Mouse (Mus musculus) right cerebral cortex, postnatal 14 days (tissue): ENCODE data around the gene Golga5.

ENCODE experiments used
- DNase-seq: peaks from one replicate; pipeline ENCODE4 v3.0.0; 2022

Gene Golga5

GRCm38 (mm10) chr12:102468894-102469764 lies at the start of gene Golga5:
Gene Golga5 (plus strand): TSS chr12:102469135.
- peak; percentile 97 for DNase-seq

GRCm38 (mm10) chr12:102419544-102419943 lies 49.4 kb upstream of the Golga5 start:
- peak; percentile 28 for DNase-seq

DNA sequence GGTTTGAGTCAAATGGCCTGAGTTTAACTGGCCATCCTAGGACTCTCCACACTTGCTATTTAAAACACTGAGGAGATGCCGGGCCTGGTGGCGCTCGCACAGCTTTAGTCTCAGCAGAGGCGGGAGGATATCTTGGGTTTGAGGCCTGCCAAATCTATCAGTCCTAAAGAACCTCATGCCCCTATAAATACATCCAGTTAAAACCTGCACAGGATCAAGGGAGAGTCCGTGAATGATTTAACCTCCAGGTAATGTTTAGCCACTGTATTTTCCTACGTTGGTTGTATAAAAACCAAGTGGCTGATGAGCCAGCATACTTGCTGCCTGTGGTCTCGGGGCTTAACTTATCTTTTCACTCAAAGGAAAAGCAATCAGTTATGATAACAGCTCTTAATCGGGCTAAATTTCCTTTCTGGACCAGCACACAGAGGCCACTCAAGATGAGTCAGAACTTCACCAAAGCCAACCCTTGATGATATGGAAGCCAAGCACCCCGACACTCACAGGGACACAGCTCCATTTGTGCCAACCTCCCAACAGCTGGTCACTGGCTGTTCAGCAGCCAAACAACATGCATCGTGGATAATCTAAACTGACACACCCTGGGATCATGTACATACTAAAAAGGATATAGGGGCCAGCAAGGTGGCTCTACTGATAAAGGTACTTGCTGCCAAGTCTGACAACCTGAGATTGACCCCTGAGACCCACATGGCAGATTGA lies 48.6 kb upstream of the Golga5 start:
- no peak for DNase-seq

DNA sequence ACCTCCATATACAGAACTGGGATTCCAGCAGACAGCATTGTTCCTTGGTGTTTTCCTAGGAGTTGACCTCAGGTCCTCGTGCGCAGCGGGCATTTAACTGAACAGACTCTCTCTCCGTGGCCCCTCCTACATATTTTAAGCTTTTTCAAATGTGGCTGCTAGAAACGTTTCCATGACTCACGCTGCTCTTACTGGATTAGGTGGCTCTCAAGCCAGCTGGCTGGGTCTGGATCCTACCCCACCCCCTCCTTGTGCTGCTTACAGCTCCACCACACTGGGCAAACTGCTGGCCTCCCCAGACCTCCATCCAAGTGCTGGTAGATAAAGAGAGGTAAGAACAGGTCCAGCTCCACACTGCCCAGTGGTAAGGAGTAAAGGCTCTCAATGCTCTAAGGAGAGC lies 46.9 kb upstream of the Golga5 start:
- DNase-seq, result peak; percentile 39

GRCm38 (mm10) chr12:102422623-102423320 lies 46.2 kb upstream of the Golga5 start:
- no peak for DNase-seq

GRCm38 (mm10) chr12:102423625-102424024 lies 45.3 kb upstream of the Golga5 start:
- DNase-seq, result no peak

DNA sequence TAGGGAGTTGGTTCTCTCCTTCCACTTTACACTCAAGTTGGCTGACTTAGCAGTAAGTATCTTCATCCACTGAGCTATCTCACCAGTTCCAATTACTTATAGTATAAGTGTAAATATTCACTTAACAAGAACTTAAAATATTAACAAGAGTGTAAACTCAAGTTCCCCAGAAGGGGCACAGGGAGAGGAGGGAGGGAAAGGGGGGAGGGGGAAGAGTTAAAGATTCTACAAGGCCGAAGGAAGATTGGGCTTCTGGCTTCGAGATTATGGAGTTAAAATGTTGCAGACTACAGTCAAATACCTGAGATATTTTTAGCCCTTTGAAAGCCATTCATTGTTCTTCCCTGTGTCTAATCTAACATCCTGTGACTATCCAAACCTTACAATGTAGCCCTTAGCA lies 44.5 kb upstream of the Golga5 start:
- no peak for DNase-seq

DNA sequence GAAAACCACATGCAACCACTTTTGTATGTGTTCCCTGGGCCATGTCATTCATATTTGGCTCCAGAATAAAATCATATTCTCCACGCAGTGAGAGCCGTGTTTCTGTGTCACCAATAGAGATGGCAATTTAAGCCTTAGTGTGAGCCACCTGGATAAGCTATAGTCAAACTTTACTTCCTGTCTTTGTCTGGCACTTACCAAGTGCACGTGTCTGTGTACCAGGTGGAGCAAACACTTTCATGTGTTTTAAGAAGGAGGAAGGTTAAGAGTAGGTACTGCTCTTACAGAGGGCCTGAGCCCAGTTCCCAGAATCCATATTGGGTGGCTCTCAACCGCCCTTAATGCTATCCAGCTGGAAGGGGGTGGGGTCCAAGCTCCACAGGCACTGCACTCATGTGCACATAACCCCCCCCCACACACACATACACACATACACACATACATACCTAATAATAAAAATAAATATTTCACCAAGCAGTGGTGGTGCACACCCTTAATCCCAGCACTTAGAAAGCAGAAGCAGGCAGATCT lies 43.8 kb upstream of the Golga5 start:
- no peak for DNase-seq

- DNase-seq, result no peak
These were observed 42.6 kb upstream of the Golga5 start for GRCm38 (mm10) chr12:102426285-102426684.

- no peak for DNase-seq
These were observed 39.3 kb upstream of the Golga5 start for GRCm38 (mm10) chr12:102429656-102430055.

- DNase-seq, result no peak
These were observed 38.7 kb upstream of the Golga5 start for GRCm38 (mm10) chr12:102430228-102430627.

- DNase-seq, result no peak
These were observed 36.7 kb upstream of the Golga5 start for GRCm38 (mm10) chr12:102432238-102432637.

DNA sequence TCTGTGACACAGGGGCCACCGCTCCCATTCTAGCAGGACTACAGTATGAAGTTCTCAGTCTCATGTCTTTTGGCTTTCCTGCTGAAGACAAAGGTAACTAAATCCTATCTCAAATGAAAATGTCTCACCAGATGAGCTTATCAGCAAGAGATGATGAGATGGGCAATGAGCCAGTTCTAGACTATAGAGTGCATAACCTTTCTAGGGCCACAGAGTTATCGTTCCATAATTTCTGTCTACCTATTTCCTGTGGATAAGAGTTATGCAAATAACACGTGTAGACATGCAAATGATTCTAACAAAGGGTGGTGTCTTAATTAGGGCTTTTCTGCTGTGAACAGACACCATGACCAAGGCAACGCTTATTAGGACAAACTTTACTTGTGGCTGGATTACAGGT lies 34.8 kb upstream of the Golga5 start:
- no peak for DNase-seq

GRCm38 (mm10) chr12:102436939-102437526 lies 31.9 kb upstream of the Golga5 start:
- no peak for DNase-seq

DNA sequence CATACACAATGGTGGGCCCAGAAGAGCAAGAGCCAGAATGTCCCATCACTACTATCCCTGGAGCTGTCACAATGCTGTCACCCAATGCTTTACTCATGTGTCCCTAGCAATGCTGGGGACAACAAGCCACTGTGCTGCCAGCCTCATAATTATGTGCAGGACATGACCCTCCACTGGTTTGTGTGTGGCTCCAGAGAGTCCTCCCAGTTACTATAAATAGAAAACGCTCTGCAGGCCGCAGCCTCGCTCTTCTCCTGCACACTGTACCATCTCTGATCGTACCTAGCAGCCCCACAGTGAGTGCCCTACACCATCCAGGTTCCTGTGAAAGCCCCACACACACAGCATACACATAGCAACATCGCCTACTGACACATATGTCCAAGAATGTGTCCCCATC lies 31.0 kb upstream of the Golga5 start:
- DNase-seq, result no peak

- DNase-seq, result no peak
These were observed 29.8 kb upstream of the Golga5 start for GRCm38 (mm10) chr12:102438983-102439631.

- DNase-seq, result peak; percentile 99
These were observed 29.3 kb upstream of the Golga5 start, which contains the start of gene Lgmn for GRCm38 (mm10) chr12:102439632-102440023. Gene Lgmn (minus strand): TSS chr12:102439813.

DNA sequence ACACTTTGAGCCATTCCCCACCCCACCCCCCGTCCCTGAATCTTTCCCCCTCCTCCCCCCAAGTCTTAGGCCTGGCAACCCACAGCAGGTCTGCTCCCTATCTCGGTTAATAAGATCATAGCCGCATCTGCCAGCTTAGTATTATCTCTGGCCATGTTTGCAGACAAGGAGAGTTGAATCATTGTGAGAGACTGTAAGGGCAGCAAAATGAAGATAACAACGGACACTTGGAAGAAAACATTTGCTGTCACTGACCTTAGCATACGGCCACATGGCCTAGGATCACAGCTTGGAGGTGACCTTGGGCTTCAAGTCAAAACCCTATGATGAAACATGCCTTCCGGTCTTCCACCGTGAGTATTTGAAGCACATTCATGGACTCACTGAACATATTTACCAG lies 28.4 kb upstream of the Golga5 start:
- no peak for DNase-seq

DNA sequence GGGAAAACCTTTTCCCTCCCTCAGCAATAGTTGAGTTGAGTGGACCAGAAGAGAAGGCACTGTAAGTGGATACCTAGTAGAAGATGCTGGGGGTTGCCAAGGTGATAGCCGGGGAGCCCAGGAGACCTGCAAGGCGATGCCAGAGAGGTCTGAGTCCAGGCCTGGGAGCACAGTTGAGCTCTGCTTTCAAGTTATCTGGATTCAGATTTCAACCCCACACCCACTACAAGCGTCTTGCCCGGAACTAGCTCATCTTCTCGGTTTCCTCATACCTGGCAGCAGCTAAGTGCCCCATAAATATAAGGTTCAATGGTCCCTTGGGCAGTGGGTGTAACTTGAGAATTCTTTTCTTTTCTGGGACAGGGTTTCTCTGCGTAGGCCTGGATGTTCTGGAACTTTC lies 27.8 kb upstream of the Golga5 start:
- no peak for DNase-seq

DNA sequence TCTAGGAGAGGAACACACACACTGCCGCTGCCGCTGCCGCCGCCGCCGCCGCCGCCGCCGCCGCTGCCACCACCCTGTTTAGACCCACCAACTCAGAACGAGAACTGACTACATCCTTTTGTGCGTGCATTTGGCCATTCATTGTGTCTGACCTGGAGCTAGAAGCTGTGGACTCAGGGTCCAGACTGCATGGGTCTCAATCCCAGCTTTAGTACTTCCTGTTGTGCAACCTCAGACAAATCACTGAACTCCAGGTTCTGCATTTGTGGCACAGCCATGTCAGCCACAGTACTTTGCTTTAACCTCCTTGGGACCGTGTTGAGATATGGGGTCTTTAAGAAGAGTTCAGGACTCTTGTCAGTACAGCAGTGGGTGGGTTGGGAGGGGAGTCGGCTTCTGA lies 26.3 kb upstream of the Golga5 start:
- DNase-seq, result no peak

DNA sequence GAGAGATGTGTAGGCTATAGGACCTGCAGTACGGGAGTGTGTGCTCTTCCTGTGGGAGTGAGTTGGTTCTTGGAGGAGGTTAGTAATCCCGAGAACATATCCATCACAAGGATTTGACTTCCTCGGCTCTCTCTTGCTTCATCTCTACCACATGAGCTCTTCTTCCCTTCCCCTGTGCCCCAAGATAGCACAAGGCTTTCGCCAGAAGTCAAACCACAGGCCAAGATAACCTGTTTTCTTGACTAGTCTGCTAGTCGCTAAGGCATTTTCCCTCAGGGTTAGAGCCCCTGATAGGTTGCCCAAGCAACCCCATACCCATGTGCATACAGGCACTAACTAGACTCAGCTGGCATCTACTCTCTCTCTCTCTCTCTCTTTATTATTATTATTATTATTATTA lies 25.3 kb upstream of the Golga5 start:
- DNase-seq, result no peak

GRCm38 (mm10) chr12:102445436-102445835 lies 23.5 kb upstream of the Golga5 start:
- DNase-seq, result no peak
